Mouse (Mus musculus): ENCODE results near the gene Rab3a. TPM values are rescaled to one million over a fixed set of nuclear protein-coding genes. Genes with fewer than 3 reads are reported as not detected.

Gene Rab3a
- total and polyA plus RNA-seq, 2 experiments, result 2.7 to 10.4 TPM

DNA sequence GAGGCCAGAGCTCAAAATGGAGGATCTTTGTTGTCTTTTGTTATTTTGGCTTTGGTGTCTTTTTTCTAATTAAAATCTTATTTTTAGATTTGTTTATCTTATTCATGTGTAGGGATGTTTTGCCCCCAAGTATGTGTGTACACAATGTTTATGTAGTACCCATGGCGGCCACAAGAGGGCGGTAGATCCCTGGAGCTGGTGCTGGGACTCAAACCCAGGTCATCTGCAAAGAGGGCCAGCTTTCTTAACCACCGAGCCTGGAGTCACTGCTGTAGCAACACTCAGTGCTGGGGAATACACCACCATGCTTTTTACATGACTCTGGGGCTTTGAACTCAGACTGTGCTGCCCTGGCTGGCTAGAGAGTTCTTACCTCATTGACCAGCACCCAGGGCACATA, 8.9 kb downstream of the Rab3a start:
- peak overlapping the region; percentile 36 for H3K27ac ChIP-seq (replicated peaks; ENCODE audit: insufficient read depth, low read depth, low read length)
- peaks cover 18% of the 10 kb centered on the region for H3K4me1 ChIP-seq (ENCODE audit: control insufficient read depth, insufficient read depth, low read length)
- H3K79me2 ChIP-seq (ENCODE audit: control insufficient read depth, insufficient read depth, low read length), result no peaks in the 10 kb centered on the region
- TF ChIP-seq CTCF (IDR thresholded peaks at IDR 0.05; ENCODE audit: low read depth, low read length) (peak; percentile 88), POLR2A (IDR thresholded peaks at IDR 0.05; ENCODE audit: extremely low read depth, insufficient read depth, low read length) (no peak)
- H3K27me3 ChIP-seq (ENCODE audit: control insufficient read depth, insufficient read depth, low read length), result no peaks in the 10 kb centered on the region
- no peak overlapping the region for H3K9ac ChIP-seq (ENCODE audit: low read depth, low read length)
- no peaks in the 10 kb centered on the region for H3K36me3 ChIP-seq (ENCODE audit: control insufficient read depth, insufficient read depth, low read length)
- 1% methylated on average over 3 of the region's 3 CpGs for WGBS
- H3K4me3 ChIP-seq (ENCODE audit: insufficient read depth, low read depth, low read length), result no peak overlapping the region
- DNase-seq (ENCODE audit: extremely low read depth, low read depth, low spot score), result no peak

DNA sequence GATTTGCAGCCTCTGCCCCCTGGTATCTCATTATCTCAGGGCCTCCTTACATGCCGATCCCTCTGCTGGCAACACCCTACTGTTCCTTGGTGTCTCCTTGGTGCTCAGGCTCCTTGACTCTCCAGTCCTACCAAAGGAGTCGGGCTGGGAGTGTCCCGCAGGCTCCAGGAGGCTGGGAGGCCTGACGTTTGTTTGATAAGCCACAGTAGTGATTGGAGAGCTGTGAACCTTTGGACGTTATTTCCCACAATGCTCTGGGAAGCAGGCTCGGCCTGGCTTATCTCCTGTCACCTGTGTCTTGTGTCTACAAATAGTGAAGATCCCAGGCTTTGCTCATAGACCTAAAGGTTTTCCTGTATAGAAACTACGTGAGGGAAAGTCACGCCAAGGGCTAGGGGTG, 9.5 kb downstream of the Rab3a start:
- Histone ChIP-seq H3K4me1 (ENCODE audit: control insufficient read depth, insufficient read depth, low read length) (peaks cover 16% of the 10 kb centered on the region), H3K79me2 (ENCODE audit: control insufficient read depth, insufficient read depth, low read length) (no peaks in the 10 kb centered on the region), H3K36me3 (ENCODE audit: control insufficient read depth, insufficient read depth, low read length) (no peaks in the 10 kb centered on the region), H3K27ac (replicated peaks; ENCODE audit: insufficient read depth, low read depth, low read length) (peak overlapping the region; percentile 36), H3K4me3 (ENCODE audit: insufficient read depth, low read depth, low read length) (peak overlapping the region; percentile 10; the same call in 1 of the 2 replicates), H3K27me3 (ENCODE audit: control insufficient read depth, insufficient read depth, low read length) (no peaks in the 10 kb centered on the region), H3K9ac (ENCODE audit: low read depth, low read length) (peak overlapping the region; percentile 56)
- 31% methylated on average over 8 of the region's 8 CpGs for WGBS
- TF ChIP-seq CTCF (IDR thresholded peaks at IDR 0.05; ENCODE audit: low read depth, low read length) (no peak), POLR2A (IDR thresholded peaks at IDR 0.05; ENCODE audit: extremely low read depth, insufficient read depth, low read length) (0 out of 2 replicates have a peak, but pooled peaks have one; percentile 15)
- DNase-seq (ENCODE audit: extremely low read depth, low read depth, low spot score), result peak; percentile 86

DNA sequence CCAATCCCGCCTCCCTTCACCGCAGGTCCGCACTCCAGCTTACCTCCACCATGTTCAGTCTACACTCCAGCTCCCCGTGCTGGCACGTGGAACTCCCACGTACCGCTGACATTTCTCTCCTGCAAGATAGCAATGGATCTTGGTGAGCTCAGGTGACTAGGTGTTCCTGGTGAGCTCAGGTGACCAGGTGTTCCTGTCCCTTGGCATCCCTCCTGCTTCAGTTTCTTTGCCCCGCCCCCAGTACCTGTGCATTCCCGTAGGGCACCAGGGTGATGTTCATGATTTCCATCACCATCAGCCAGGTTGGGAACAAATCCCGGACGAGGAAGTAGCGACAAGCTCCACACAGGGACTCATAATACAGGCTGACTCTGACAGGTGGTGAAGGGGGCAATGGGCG, 10.2 kb downstream of the Rab3a start:
- peaks cover 16% of the 10 kb centered on the region for H3K4me1 ChIP-seq (ENCODE audit: control insufficient read depth, insufficient read depth, low read length)
- no peak for DNase-seq (ENCODE audit: extremely low read depth, low read depth, low spot score)
- 94% methylated on average over 13 of the region's 13 CpGs for WGBS
- H3K36me3 ChIP-seq (ENCODE audit: control insufficient read depth, insufficient read depth, low read length), result no peaks in the 10 kb centered on the region
- no peak overlapping the region for H3K27ac ChIP-seq (replicated peaks; ENCODE audit: insufficient read depth, low read depth, low read length)
- no peak overlapping the region for H3K4me3 ChIP-seq (ENCODE audit: insufficient read depth, low read depth, low read length)
- no peak overlapping the region for H3K9ac ChIP-seq (ENCODE audit: low read depth, low read length)
- TF ChIP-seq CTCF (IDR thresholded peaks at IDR 0.05; ENCODE audit: low read depth, low read length) (no peak), POLR2A (IDR thresholded peaks at IDR 0.05; ENCODE audit: extremely low read depth, insufficient read depth, low read length) (no peak)
- H3K79me2 ChIP-seq (ENCODE audit: control insufficient read depth, insufficient read depth, low read length), result no peaks in the 10 kb centered on the region
- H3K27me3 ChIP-seq (ENCODE audit: control insufficient read depth, insufficient read depth, low read length), result no peaks in the 10 kb centered on the region

GRCm38 (mm10) chr8:70765329-70765728, 10.8 kb downstream of the Rab3a start:
- Histone ChIP-seq H3K9ac (ENCODE audit: low read depth, low read length) (no peak overlapping the region), H3K4me3 (ENCODE audit: insufficient read depth, low read depth, low read length) (no peak overlapping the region), H3K4me1 (ENCODE audit: control insufficient read depth, insufficient read depth, low read length) (peaks cover 12% of the 10 kb centered on the region; the same call in 1 of the 2 replicates), H3K36me3 (ENCODE audit: control insufficient read depth, insufficient read depth, low read length) (no peaks in the 10 kb centered on the region), H3K27me3 (ENCODE audit: control insufficient read depth, insufficient read depth, low read length) (no peaks in the 10 kb centered on the region), H3K79me2 (ENCODE audit: control insufficient read depth, insufficient read depth, low read length) (no peaks in the 10 kb centered on the region), H3K27ac (replicated peaks; ENCODE audit: insufficient read depth, low read depth, low read length) (no peak overlapping the region)
- WGBS, result 65% methylated on average over 9 of the region's 9 CpGs
- no peak for DNase-seq (ENCODE audit: extremely low read depth, low read depth, low spot score)
- TF ChIP-seq CTCF (IDR thresholded peaks at IDR 0.05; ENCODE audit: low read depth, low read length) (no peak), POLR2A (IDR thresholded peaks at IDR 0.05; ENCODE audit: extremely low read depth, insufficient read depth, low read length) (no peak)

GRCm38 (mm10) chr8:70765838-70766570, 11.5 kb downstream of the Rab3a start:
- TF ChIP-seq CTCF (IDR thresholded peaks at IDR 0.05; ENCODE audit: low read depth, low read length), result no peak
- no peak for TF ChIP-seq POLR2A (IDR thresholded peaks at IDR 0.05; ENCODE audit: extremely low read depth, insufficient read depth, low read length)
- Histone ChIP-seq H3K9ac (ENCODE audit: low read depth, low read length) (peak overlapping the region; percentile 64), H3K79me2 (ENCODE audit: control insufficient read depth, insufficient read depth, low read length) (no peaks in the 10 kb centered on the region), H3K4me1 (ENCODE audit: control insufficient read depth, insufficient read depth, low read length) (peaks cover 12% of the 10 kb centered on the region; the same call in 1 of the 2 replicates), H3K36me3 (ENCODE audit: control insufficient read depth, insufficient read depth, low read length) (no peaks in the 10 kb centered on the region), H3K27me3 (ENCODE audit: control insufficient read depth, insufficient read depth, low read length) (no peaks in the 10 kb centered on the region), H3K4me3 (ENCODE audit: insufficient read depth, low read depth, low read length) (peak overlapping the region; percentile 61), H3K27ac (replicated peaks; ENCODE audit: insufficient read depth, low read depth, low read length) (peak overlapping the region; percentile 24)
- DNase-seq (ENCODE audit: extremely low read depth, low read depth, low spot score), result no peak
- WGBS, result 20% methylated on average over 34 of the region's 34 CpGs
